Mouse (Mus musculus) lung, adult 2 months (tissue): ENCODE measurements at regions not wholly inside any gene's neighbourhood (a gene's known extent, or its start where the extent isn't known, plus 50 kb on each side); places are given as distances from the start of the nearest gene placed in this dataset.

ENCODE experiments used
- CTCF ChIP-seq: fragments of 200-500 bp; IDR thresholded peaks from 2 replicates; pipeline ENCODE4 v1.5.1; 2011; ENCODE audit warnings: mild to moderate bottlenecking, low read length, control low read depth; ENCODE audit not compliant: insufficient read depth
- POLR2A ChIP-seq: fragments of 200-500 bp; IDR thresholded peaks from 2 replicates; pipeline ENCODE4 v1.6.1; 2011; ENCODE audit warnings: low read depth, mild to moderate bottlenecking, control low read depth, low read length, borderline replicate concordance; ENCODE audit errors: extremely low read depth

DNA sequence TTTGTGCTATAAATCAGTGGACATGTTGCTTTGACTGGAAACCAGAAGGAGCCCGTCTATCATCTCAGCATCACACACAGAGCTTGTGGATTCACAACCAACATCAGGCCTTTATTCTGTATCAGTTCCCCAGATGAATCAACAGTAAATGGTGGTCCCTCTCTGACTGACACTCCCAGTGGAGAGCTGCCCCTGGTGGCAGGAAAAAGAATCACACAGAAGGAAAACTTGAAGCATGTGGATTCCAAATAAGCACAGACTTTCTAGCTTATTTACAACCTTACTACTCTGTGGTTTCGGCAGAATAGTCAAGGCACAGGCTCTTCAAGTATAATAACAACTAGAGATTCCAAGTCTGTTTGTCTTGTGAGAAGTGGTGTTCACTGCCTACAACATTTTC is 981.7 kb downstream of the 4930444P10Rik start:
- no peak for TF ChIP-seq CTCF
- TF ChIP-seq POLR2A, result no peak
